Mouse (Mus musculus) T-helper 17 cell (primary cell): ENCODE results near the gene Anapc13.

Experiments
- in situ Hi-C, 2 experiments: fragments of 300-600 bp; cut with MboI, MseI; formaldehyde crosslinking; loops; 1 replicate in 1 of 2; 2 replicates in 1 of 2; pipeline ENCODE4 v1.15.1; 2025; ENCODE audit warnings: high pct_unique_total_duplicates in 2 of 2

Gene Anapc13

DNA sequence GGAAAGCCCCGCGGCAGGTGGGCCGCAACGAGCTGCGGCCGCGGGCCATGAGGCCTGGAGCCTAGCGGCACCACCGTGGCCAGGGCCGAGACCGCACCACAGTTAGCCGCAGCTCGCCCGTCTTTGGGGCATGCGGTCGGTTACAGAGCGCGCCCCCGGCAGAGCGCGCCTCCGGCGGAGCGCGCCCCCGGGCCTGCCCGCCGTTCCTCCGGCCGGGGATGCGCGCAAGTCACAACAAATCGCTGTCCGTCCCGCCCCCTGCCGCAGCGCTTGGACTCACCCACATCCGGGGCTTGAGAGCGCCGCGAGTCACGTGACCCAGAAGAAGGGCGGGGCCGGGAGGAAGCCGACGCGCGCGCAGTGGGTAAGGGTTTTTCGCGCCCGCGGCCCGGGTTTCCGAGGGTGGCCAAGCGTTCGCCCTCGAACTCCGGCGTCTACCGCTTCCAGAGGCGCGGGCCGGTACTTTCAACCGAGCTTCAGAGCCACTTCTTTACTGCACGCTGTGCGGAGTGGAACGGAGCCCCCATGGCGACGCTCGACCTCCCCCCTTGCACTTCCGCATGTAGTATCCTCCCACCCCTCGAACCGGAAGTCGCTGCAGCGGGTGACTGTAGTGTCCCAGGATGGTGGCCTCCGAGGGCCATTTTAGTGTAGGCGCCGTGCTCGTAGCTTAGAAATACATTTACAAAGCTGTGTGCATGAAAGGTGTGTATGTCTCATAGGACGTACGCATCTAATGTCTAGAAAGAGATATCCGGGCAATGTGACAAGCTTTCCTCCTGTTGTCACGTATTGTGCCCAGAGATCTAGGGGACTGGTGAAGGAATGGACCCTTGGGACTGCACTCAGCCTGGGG is at the start of gene Anapc13, which contains the start of gene Cep63:
Gene Anapc13 (plus strand): TSS at position 314 of the 856 bp plus-strand sequence.
Gene Cep63 (minus strand): TSS at position 552 of the 856 bp plus-strand sequence.
- in situ Hi-C loops, result no loop called here

GRCm38 (mm10) chr9:102577480-102577879 is 48.6 kb upstream of the Anapc13 start:
- in situ Hi-C loops, result no loop called here

- in situ Hi-C loops, result no loop called here
Observed at GRCm38 (mm10) chr9:102581921-102582469, 44.1 kb upstream of the Anapc13 start.

GRCm38 (mm10) chr9:102587347-102587746 is 38.7 kb upstream of the Anapc13 start:
- in situ Hi-C loops, result no loop called here

DNA sequence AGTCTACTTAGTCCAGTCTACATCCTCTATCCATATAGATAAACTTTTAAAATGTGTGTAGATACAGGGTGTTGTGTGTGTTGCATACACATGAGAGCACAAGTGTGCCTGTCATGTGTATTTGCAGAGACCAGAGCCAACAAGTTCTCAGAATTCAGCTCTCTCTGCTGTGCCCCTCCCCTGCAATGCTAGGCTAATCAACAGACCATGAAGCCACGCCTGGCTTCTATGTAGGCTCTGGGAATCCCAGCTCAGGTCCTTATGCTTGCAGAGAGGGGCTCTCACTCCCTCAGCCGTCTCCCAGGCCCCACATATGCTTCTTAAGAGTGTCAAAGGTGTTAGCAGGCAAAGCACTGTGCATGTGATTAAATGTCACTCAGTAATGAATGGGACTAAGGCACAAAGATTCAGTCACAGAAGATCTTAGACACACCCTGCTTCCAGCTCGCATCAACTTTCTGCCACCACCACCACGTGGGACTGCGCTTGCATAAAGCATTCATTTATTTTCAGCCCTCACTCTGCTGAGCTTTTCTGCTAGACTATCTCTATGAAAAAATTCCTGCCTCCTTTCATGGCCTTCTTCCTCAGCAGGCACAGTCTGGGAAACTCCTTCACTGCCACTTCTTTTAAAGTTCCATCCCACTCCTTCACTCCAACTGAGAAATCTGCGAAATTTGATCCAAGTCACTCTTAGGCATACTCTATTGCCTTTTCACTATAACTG is 31.3 kb upstream of the Anapc13 start:
- in situ Hi-C loops, result no loop called here

GRCm38 (mm10) chr9:102595662-102596436 is 30.2 kb upstream of the Anapc13 start:
- in situ Hi-C loops, result no loop called here

- in situ Hi-C loops, result no loop called here
Observed at GRCm38 (mm10) chr9:102601187-102601586, 24.9 kb upstream of the Anapc13 start.

DNA sequence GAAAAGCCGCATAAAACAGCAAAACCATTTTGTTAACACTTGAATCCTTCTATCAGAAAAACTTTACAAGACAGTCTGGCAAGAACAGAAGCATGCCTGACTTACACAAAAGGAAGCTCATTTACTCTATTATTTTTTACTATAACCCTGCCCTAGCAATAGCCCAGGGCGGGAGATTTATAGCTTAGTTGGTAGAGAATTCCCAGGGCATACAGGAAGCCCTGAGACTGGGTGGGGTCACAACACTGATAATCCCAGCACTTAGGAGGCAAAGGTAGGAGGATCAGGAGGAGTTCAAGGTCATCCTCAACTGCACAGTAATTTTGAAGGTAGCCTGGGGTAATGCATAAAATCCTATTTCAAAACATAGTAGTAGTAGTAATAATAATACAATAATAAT is 24.4 kb upstream of the Anapc13 start:
- in situ Hi-C loops, result no loop called here

GRCm38 (mm10) chr9:102605162-102605561 is 20.9 kb upstream of the Anapc13 start:
- in situ Hi-C loops, result no loop called here

- in situ Hi-C loops, result no loop called here
Observed at GRCm38 (mm10) chr9:102607471-102607870, 18.6 kb upstream of the Anapc13 start.

- in situ Hi-C loops, result no loop called here
Observed at GRCm38 (mm10) chr9:102609221-102609620, 16.9 kb upstream of the Anapc13 start.

DNA sequence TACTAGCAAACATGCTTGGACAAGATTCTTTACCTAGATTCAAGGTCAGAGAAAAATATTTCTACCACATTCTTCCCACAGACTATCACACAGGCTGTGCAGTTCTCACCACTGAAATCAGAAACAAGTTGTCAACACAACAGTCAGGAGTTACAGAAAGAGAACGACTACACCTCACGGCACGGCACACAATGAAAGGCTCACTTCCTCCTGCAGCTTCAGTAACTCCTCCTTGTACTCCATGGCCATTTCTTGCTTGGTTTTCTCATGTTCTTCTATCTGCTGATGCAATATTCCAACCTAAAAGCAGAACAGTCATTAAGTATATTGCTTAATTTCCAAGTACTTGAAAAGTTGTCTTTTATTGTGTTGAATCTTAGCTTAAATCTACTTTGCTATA is 11.0 kb upstream of the Anapc13 start:
- in situ Hi-C loops, result no loop called here

DNA sequence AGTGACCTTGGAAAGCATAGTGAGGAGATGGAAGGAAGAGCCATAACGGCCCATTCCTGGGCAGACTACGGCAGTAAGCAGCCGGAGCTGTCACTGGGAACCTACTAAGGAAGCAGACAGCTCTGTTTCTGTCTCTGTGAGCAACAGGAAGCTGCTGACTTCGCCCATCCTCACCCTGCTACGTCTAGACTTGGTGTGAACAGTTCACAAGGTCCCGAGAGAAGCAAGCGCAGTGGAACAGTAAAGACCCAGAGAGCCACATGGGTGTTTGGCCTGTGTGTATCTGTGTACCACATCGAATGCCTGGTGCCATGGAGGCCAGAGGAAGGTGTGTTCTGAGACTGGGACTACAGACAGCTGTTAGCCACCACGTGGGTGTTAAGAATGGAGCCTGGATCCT is 9.8 kb upstream of the Anapc13 start:
- in situ Hi-C loops, result no loop called here

- in situ Hi-C loops, result no loop called here
Observed at GRCm38 (mm10) chr9:102621385-102621784, 4.7 kb upstream of the Anapc13 start.

DNA sequence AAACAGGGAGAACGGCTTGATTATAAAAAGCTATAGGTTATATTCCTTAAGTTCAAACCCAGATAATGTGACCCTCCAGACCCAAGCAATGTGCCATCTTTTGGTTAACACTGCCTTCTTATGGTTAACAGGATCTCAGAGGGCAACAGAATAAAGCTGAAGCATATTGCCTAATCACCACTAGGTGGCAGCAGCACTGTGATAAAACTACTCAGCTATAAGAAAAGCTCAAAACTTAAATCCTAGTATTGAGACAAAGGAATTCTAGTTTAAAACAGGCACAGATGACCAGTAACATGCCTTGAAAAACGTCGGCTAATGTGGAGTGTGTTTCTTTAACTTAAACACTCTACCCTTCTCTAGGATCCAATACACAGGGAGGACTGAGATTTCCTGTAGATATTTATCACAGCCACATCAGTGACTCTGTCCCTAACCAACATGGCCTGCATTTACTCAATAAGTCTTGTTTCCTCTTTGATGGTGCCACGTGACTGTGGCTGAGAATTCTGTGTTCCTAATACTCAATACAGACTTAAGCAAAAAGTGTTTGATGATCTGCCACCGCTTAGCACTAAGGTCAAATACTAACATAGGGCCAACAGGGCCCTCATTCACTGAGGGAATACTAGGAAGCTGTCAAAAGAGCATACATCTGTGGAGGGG is 3.8 kb upstream of the Anapc13 start:
- in situ Hi-C loops, result no loop called here

GRCm38 (mm10) chr9:102622876-102623275 is 3.2 kb upstream of the Anapc13 start:
- in situ Hi-C loops, result no loop called here

DNA sequence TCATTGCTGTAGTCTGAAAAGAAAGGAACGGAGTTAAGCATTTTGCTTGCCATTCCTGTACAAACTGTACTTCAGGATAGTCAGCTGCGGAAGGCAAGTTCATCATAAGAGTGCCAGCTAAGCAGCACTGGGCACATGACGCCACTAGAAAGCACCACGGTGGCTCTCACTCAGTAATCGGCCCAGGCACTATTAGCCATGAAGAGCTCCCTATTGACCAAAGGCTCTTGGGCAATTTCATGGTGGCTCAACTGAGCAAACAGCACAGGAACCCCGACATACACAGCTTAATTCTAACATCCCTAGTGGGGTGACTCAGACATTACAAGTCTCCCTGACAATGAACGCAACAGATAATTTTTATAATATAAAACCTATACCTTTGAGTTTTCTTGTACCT is 2.5 kb upstream of the Anapc13 start:
- in situ Hi-C loops, result no loop called here

GRCm38 (mm10) chr9:102625401-102625982 is 604 bp upstream of the Anapc13 start:
- in situ Hi-C loops, result no loop called here

GRCm38 (mm10) chr9:102626839-102627225 is 736 bp downstream of the Anapc13 start:
- in situ Hi-C loops, result no loop called here

- in situ Hi-C loops, result no loop called here
Observed at GRCm38 (mm10) chr9:102627442-102627841, 1.3 kb downstream of the Anapc13 start.

- in situ Hi-C loops, result no loop called here
Observed at GRCm38 (mm10) chr9:102629052-102629451, 3.0 kb downstream of the Anapc13 start.
